Mouse (Mus musculus) cerebral cortex, adult 2 months (tissue): ENCODE data around the gene Cnksr3.

ENCODE experiments used
- WGBS: fragments of 180-500 bp; shearing (Covaris S2); methylation state at CpG from one replicate; pipeline ENCODE4 v1.1.7; 2018; 5-methylcytosine and 5-hydroxymethylcytosine counted together

Gene Cnksr3

GRCm38 (mm10) chr10:7144081-7144783 lies 67.8 kb downstream of the Cnksr3 start:
- WGBS: 74% methylated on average over 13 of the region's 13 CpGs

- WGBS: 79% methylated on average over 8 of the region's 8 CpGs
Measured at GRCm38 (mm10) chr10:7142287-7142686, 69.8 kb downstream of the Cnksr3 start.

- 75% methylated on average over 6 of the region's 6 CpGs for WGBS
Measured at GRCm38 (mm10) chr10:7140282-7140681, 71.8 kb downstream of the Cnksr3 start.

GRCm38 (mm10) chr10:7138049-7138448 lies 74.0 kb downstream of the Cnksr3 start:
- 67% methylated on average over 12 of the region's 12 CpGs for WGBS

- 65% methylated on average over 2 of the region's 2 CpGs for WGBS
Measured at GRCm38 (mm10) chr10:7135751-7136150, 76.3 kb downstream of the Cnksr3 start.

- 83% methylated on average over 5 of the region's 5 CpGs for WGBS
Measured at GRCm38 (mm10) chr10:7133005-7133404, 79.0 kb downstream of the Cnksr3 start.

- WGBS: 97% methylated on average over 3 of the region's 3 CpGs
Measured at GRCm38 (mm10) chr10:7131441-7131840, 80.6 kb downstream of the Cnksr3 start.

GRCm38 (mm10) chr10:7127828-7128227 lies 84.2 kb downstream of the Cnksr3 start:
- WGBS: 92% methylated on average over 9 of the region's 9 CpGs

- WGBS: 88% methylated on average over 12 of the region's 12 CpGs
Measured at GRCm38 (mm10) chr10:7126882-7127281, 85.2 kb downstream of the Cnksr3 start.

- WGBS: 48% methylated on average over 7 of the region's 7 CpGs
Measured at GRCm38 (mm10) chr10:7126287-7126686, 85.8 kb downstream of the Cnksr3 start.

- 53% methylated on average over 7 of the region's 7 CpGs for WGBS
Measured at GRCm38 (mm10) chr10:7124993-7125392, 87.0 kb downstream of the Cnksr3 start.

GRCm38 (mm10) chr10:7122294-7122693 lies 89.7 kb downstream of the Cnksr3 start:
- 88% methylated on average over 4 of the region's 4 CpGs for WGBS

GRCm38 (mm10) chr10:7120206-7120605 lies 91.8 kb downstream of the Cnksr3 start:
- WGBS: 94% methylated on average over 13 of the region's 13 CpGs

GRCm38 (mm10) chr10:7118258-7119077 lies 93.6 kb downstream of the Cnksr3 start:
- 43% methylated on average over 10 of the region's 10 CpGs for WGBS

GRCm38 (mm10) chr10:7117785-7118184 lies 94.3 kb downstream of the Cnksr3 start:
- WGBS: 69% methylated on average over 7 of the region's 7 CpGs

GRCm38 (mm10) chr10:7114796-7115195 lies 97.2 kb downstream of the Cnksr3 start:
- 88% methylated on average over 5 of the region's 5 CpGs for WGBS

- 66% methylated on average over 4 of the region's 4 CpGs for WGBS
Measured at GRCm38 (mm10) chr10:7113747-7114146, 98.3 kb downstream of the Cnksr3 start.

- 94% methylated on average over 1 of the region's 1 CpGs for WGBS
Measured at GRCm38 (mm10) chr10:7113144-7113543, 98.9 kb downstream of the Cnksr3 start.

GRCm38 (mm10) chr10:7111462-7112000 lies 100.5 kb downstream of the Cnksr3 start:
- 12% methylated on average over 6 of the region's 6 CpGs for WGBS

GRCm38 (mm10) chr10:7103872-7104271 lies 108.2 kb downstream of the Cnksr3 start:
- WGBS: 42% methylated on average over 1 of the region's 1 CpGs

GRCm38 (mm10) chr10:7077971-7078370 lies 134.1 kb downstream of the Cnksr3 start:
- 71% methylated on average over 1 of the region's 1 CpGs for WGBS

- 68% methylated on average over 7 of the region's 7 CpGs for WGBS
Measured at GRCm38 (mm10) chr10:7077389-7077808, 134.6 kb downstream of the Cnksr3 start.
